Mouse (Mus musculus): ENCODE results near the gene Gm9048.
"Not testable (repeated sequence)": the region's sequence is repeated elsewhere in the genome, so short reads cannot be mapped to it uniquely, and the experiment has no call there.

Gene Gm9048

GRCm38 (mm10) chr10:118348579-118348978 is at the start of gene Gm9048:
Gene Gm9048, minus strand, starts transcription at chr10:118348679.
- not testable (repeated sequence) for DNase-seq

- peak; percentile 90 to 92 for DNase-seq
Measured at GRCm38 (mm10) chr10:118370443-118370842, 22.0 kb upstream of the Gm9048 start.

- DNase-seq, result no peak
Measured at GRCm38 (mm10) chr10:118369518-118369917, 21.0 kb upstream of the Gm9048 start.

- not testable (repeated sequence) for DNase-seq
Measured at GRCm38 (mm10) chr10:118354005-118354404, 5.5 kb upstream of the Gm9048 start, which contains the start of gene Gm9049. Gene Gm9049, minus strand, starts transcription at chr10:118354105.

GRCm38 (mm10) chr10:118343155-118343554 is 5.3 kb downstream of the Gm9048 start, which contains the start of gene Gm9046:
Gene Gm9046, minus strand, starts transcription at chr10:118343255.
- DNase-seq, result not testable (repeated sequence)

- not testable (repeated sequence) for DNase-seq
Measured at GRCm38 (mm10) chr10:118337731-118338130, 10.7 kb downstream of the Gm9048 start, which contains the start of gene Gm9045. Gene Gm9045, minus strand, starts transcription at chr10:118337831.

GRCm38 (mm10) chr10:118332308-118332707 is 16.2 kb downstream of the Gm9048 start, which contains the start of gene Gm9044:
Gene Gm9044, minus strand, starts transcription at chr10:118332408.
- not testable (repeated sequence) for DNase-seq

- DNase-seq, result not testable (repeated sequence)
Measured at GRCm38 (mm10) chr10:118326869-118327268, 21.6 kb downstream of the Gm9048 start, which contains the start of gene Gm9040. Gene Gm9040, minus strand, starts transcription at chr10:118326969.

- DNase-seq, result no peak
Measured at GRCm38 (mm10) chr10:118319024-118319423, 29.5 kb downstream of the Gm9048 start.

- DNase-seq, result not testable (repeated sequence)
Measured at GRCm38 (mm10) chr10:118302133-118302532, 46.3 kb downstream of the Gm9048 start.

All from cerebellum, postnatal 14 days (tissue).